Mouse (Mus musculus): ENCODE results near the gene Cpd. TPM values are rescaled to one million over a fixed set of nuclear protein-coding genes. Genes with fewer than 3 reads are reported as not detected.
"Not testable (repeated sequence)": the region's sequence is repeated elsewhere in the genome, so short reads cannot be mapped to it uniquely, and the experiment has no call there.

The Cpd gene
- polyA plus RNA-seq, 1 experiment from 2014 or later, result 10.3 TPM

DNA sequence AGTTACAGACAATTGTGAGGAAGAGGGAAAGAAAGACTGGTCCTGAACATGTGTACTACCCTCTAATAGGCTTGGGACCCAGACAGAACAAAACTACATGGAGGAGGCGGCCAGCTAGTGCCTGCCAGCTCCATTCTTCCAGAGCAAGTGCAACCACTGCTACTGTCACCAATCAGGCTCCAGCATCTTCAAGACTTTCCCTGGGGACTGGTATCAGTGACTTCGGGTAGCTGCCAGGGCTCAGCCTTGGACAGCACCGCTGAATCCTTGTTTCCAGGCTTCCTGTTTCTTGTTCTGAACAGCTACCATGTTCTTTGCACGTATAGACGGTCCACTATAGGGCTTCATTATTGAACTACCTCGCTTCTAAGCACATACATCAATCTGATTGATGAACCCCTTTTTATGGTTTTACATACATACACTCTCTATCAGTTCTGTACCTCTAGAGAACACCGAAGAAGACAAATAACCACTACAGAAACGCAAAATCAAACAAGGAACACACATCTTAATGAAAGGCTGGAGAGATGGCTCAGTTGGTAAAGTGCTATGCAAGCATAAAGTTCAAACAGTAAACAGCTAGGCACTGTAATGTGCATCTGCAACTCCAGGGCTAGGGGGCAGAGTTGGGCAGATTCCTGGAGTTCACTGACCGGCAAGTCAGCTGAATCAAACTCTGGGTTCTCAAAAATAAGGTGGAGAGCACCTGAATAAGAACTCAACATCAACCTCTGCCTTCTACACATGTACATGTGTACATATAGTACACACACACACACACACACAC, 35.9 kb downstream of the Cpd start:
- Histone ChIP-seq H3K4me1 (0 out of 2 replicates have a peak, but pooled peaks cover 5% of the 10 kb centered on the region), H3K4me3 (no peak overlapping the region), H3K36me3 (peaks cover 50% of the 10 kb centered on the region), H3K27me3 (no peaks in the 10 kb centered on the region), H3K9ac (no peak overlapping the region), H3K9me3 (no peaks in the 10 kb centered on the region), H3K27ac (no peak overlapping the region), H3K4me2 (replicated peaks) (no peak overlapping the region)
- 87% methylated on average over 9 of the region's 9 CpGs for WGBS
- no peak for ATAC-seq (ENCODE audit: low FRiP score, low read depth)

DNA sequence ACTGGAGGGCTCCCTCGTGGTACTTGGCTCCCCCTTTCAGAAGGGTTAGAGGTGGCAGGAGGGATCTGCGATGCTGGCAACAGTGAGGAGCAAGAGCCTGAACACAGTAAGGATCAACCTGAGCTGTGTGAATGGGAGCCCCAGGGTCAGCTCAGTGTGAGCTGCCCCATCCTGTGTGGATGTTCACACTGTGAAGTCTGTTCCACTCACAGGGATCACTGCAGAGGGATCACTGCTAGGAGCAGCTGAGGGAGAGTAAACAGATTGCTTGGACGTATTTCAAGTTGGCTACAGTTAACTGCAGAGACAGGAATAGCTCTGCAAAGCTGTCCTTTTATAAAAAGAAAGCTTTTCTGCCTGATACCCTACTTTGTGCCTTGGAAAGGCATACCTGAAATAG, 37.4 kb downstream of the Cpd start:
- H3K36me3 ChIP-seq, result peaks cover 60% of the 10 kb centered on the region
- no peak overlapping the region for H3K9ac ChIP-seq
- no peak overlapping the region for H3K27ac ChIP-seq
- H3K9me3 ChIP-seq, result no peaks in the 10 kb centered on the region
- H3K4me3 ChIP-seq, result no peak overlapping the region
- H3K4me2 ChIP-seq (replicated peaks), result no peak overlapping the region
- 65% methylated on average over 3 of the region's 3 CpGs for WGBS
- 0 out of 2 replicates have a peak, but pooled peaks cover 5% of the 10 kb centered on the region for H3K4me1 ChIP-seq
- no peak for ATAC-seq (ENCODE audit: low FRiP score, low read depth)
- no peaks in the 10 kb centered on the region for H3K27me3 ChIP-seq

DNA sequence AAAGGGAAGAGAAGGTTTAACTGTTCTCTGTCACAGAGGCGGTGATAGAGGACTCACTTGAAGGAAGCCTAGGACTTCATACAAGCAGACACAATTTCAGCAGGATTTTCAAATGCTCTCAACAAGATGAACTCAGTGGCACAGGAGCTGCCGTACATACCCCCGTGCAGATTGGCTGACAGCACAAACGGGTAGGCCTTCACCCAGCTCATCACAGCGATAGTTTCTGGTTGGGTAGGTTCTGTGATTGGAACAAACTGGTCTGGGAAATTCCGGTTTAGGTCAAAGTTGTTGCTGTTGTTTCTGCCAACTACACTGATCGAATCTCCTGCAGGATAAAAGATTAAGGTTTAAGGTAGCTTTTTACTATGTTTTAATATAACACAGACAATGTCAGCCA, 38.3 kb downstream of the Cpd start:
- Histone ChIP-seq H3K9me3 (no peaks in the 10 kb centered on the region), H3K4me2 (replicated peaks) (no peak overlapping the region), H3K27me3 (no peaks in the 10 kb centered on the region), H3K27ac (no peak overlapping the region), H3K4me1 (0 out of 2 replicates have a peak, but pooled peaks cover 5% of the 10 kb centered on the region), H3K4me3 (no peak overlapping the region), H3K36me3 (peaks cover 58% of the 10 kb centered on the region), H3K9ac (no peak overlapping the region)
- ATAC-seq (ENCODE audit: low FRiP score, low read depth), result no peak
- 90% methylated on average over 7 of the region's 7 CpGs for WGBS

DNA sequence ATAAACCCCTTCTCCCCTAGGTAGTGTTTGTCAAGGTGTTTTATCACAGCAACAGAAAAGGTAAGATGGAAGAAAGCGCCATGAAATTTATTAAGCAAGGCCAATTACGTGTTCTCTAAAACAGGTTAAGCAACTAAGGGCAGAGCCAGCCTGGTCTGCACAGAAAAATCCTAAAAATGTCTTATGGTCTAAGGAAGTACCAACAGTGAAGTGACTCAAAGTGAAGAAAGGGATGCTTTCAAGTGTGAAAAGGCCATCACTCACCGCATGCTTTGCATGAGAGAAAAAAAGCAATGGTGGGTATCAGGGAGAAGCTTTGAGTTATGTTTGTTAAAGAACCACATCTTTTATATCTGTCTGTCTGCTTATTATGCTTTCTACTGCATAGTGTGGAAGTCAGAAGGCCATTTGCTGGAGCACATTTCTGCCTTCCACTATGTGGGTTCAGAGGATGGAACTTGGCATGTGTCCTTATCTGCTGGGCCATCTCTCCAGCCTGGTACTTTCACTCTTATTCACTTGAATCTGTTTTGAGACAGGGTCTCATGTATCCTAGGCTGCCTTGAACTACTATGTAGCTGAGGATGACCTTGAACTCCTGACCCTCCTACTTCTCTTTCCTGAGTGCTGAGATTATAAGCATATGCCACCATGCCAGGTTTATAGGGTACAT, 39.7 kb downstream of the Cpd start:
- Histone ChIP-seq H3K4me1 (0 out of 2 replicates have a peak, but pooled peaks cover 5% of the 10 kb centered on the region), H3K36me3 (peaks cover 59% of the 10 kb centered on the region), H3K9me3 (no peaks in the 10 kb centered on the region), H3K27me3 (no peaks in the 10 kb centered on the region), H3K4me3 (no peak overlapping the region), H3K9ac (no peak overlapping the region), H3K27ac (no peak overlapping the region), H3K4me2 (replicated peaks) (no peak overlapping the region)
- WGBS, result 88% methylated on average over 3 of the region's 3 CpGs
- no peak for ATAC-seq (ENCODE audit: low FRiP score, low read depth)

DNA sequence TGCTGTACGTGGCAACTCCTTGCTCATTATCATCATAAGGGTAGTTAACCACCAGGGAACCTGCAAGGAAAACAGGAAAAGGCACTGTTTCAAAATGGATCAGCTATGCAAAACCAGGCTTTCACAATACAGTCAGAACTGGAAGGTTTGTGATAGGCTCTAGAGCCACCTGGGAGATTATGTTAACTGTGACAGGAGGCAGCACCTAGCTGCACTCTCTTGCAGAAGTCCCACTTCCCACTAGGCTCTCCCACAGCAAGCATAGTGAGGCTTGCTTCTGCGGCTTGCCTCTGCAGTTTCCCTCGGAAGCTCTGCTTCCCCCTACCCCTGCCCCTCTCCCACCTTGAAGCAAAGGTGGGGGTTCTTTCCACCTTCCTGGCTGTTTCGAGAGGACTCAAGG, 40.8 kb downstream of the Cpd start:
- Histone ChIP-seq H3K4me3 (no peak overlapping the region), H3K4me1 (0 out of 2 replicates have a peak, but pooled peaks cover 5% of the 10 kb centered on the region), H3K9ac (0 out of 2 replicates have a peak overlapping the region, but pooled peaks have one; percentile 8), H3K36me3 (peaks cover 68% of the 10 kb centered on the region), H3K27ac (no peak overlapping the region), H3K27me3 (no peaks in the 10 kb centered on the region), H3K4me2 (replicated peaks) (no peak overlapping the region), H3K9me3 (no peaks in the 10 kb centered on the region)
- WGBS, result 63% methylated on average over 4 of the region's 4 CpGs
- ATAC-seq (ENCODE audit: low FRiP score, low read depth), result no peak

DNA sequence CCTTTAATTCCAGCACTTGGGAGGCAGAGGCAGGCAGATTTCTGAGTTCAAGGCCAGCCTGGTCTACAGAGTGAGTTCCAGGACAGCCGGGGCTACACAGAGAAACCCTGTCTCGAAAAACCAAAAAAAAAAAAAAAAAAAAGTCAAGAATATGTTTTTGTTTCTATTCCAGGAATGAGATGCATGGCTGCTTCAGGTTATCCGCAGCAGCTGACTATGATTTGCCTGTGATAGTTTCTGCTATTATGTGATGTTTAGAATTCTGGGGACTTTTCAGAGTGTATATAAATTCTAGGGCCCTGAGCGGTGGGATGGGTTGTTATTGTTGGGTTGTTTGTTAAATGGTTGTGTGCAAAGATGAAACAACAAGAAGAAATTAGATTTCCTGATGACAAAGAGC, 41.7 kb downstream of the Cpd start:
- not testable (repeated sequence) for H3K27ac ChIP-seq; H3K9me3 ChIP-seq; H3K9ac ChIP-seq; H3K4me1 ChIP-seq; H3K4me3 ChIP-seq; ATAC-seq (ENCODE audit: low FRiP score, low read depth); H3K27me3 ChIP-seq; H3K4me2 ChIP-seq (replicated peaks)
- peaks cover 64% of the 10 kb centered on the region for H3K36me3 ChIP-seq
- WGBS, result 93% methylated on average over 4 of the region's 4 CpGs

DNA sequence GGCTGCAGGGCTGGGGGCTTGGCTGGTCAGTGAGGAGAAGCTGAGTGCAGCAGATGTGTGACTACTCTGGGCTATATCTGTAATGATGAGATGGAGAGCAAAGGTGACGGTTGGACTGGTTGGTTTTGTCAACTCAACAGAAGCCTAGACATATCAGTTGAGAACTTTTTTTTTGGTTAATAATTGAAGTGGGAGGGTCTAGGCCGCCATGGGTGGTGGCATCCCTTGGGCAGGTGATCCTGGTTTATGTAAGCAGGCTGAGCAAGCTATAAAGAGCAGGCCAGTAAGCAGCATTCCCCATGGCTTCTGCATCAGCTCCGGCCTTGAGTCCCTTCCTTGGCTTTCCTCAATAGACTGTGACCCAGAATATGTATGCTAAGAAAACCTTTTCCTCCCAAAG, 43.6 kb downstream of the Cpd start:
- H3K36me3 ChIP-seq, result peaks cover 60% of the 10 kb centered on the region
- WGBS, result 89% methylated on average over 3 of the region's 3 CpGs

DNA sequence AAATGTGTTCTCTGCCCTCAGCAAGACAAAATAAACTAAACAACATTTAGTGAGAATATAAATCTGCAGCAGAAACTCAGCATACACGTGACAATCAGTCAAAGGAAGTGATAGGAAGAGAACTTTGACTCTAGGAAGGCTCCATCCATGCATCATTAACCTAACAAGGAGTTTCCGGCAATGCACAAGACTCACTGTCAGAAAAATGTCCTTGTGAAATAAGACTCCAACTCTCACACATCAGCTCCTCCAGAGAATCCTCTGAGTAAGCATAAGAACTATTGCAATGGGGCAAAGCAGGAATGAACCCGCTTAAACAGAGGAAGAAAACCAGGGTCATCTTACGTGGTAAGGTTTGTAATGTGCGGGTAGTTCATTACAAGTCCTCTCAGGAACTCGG, 49.6 kb downstream of the Cpd start:
- Histone ChIP-seq H3K4me3 (no peak overlapping the region), H3K4me1 (no peaks in the 10 kb centered on the region), H3K27me3 (no peaks in the 10 kb centered on the region), H3K4me2 (replicated peaks) (no peak overlapping the region), H3K9ac (no peak overlapping the region), H3K9me3 (no peaks in the 10 kb centered on the region), H3K27ac (no peak overlapping the region), H3K36me3 (peaks cover 55% of the 10 kb centered on the region)
- WGBS, result 88% methylated on average over 6 of the region's 6 CpGs
- ATAC-seq (ENCODE audit: low FRiP score, low read depth), result no peak

More for the DNA sequence above, 43.6 kb downstream of the Cpd start:
- H3K27me3 ChIP-seq, result no peaks in the 10 kb centered on the region
- H3K4me1 ChIP-seq, result 0 out of 2 replicates have a peak, but pooled peaks cover 5% of the 10 kb centered on the region
- H3K9ac ChIP-seq, result no peak overlapping the region
- no peak overlapping the region for H3K27ac ChIP-seq
- no peaks in the 10 kb centered on the region for H3K9me3 ChIP-seq
- H3K4me2 ChIP-seq (replicated peaks), result no peak overlapping the region
- no peak overlapping the region for H3K4me3 ChIP-seq
- no peak for ATAC-seq (ENCODE audit: low FRiP score, low read depth)

DNA sequence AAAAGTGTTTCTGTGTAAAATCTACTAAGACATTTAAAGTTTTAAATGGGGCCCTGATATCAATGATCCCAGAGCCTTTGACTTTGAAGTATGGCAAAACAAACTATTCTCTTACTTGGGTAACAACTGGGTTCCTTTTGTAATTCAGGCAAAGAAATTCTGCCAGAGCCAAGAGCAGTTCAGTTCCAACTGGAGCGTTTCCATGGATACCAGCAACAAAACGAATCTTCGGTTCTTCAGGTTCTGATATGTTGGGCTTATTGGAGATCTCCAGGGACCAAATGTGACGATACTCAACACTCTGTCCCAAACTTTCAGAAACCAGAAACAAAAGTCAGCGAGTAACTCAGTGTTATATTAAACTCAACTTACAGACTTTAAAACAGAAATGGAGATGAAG, 51.5 kb downstream of the Cpd start:
- no peak for ATAC-seq (ENCODE audit: low FRiP score, low read depth)

DNA sequence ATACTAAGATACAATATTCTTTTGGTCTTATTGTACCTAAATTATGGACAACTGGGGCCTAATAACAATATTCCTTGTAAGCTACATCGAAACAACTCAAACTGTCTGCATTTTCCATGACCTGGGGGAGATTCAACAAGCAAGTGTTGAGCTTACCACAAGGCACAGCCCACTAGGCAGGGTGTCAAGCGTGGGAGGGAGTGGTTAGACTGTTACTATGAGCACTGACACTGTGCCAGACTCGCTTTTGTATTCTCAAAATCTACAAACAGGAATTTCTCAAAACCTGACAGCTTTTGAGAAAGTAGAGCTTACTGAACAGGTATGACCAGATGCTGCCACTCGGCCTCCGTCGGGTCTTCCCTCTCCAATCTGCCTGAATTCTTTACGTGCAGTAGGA, 55.5 kb downstream of the Cpd start:
- H3K9me3 ChIP-seq, result no peaks in the 10 kb centered on the region
- no peak overlapping the region for H3K9ac ChIP-seq
- ATAC-seq (ENCODE audit: low FRiP score, low read depth), result no peak
- H3K4me3 ChIP-seq, result no peak overlapping the region
- no peaks in the 10 kb centered on the region for H3K4me1 ChIP-seq
- 86% methylated on average over 7 of the region's 7 CpGs for WGBS
- H3K4me2 ChIP-seq (replicated peaks), result no peak overlapping the region
- H3K27ac ChIP-seq, result no peak overlapping the region
- H3K36me3 ChIP-seq, result peaks cover 49% of the 10 kb centered on the region
- no peaks in the 10 kb centered on the region for H3K27me3 ChIP-seq

More for the DNA sequence above, 51.5 kb downstream of the Cpd start:
- no peak overlapping the region for H3K4me3 ChIP-seq
- H3K4me1 ChIP-seq, result no peaks in the 10 kb centered on the region
- no peaks in the 10 kb centered on the region for H3K9me3 ChIP-seq
- H3K36me3 ChIP-seq, result peaks cover 62% of the 10 kb centered on the region
- H3K9ac ChIP-seq, result no peak overlapping the region
- no peak overlapping the region for H3K27ac ChIP-seq
- H3K27me3 ChIP-seq, result no peaks in the 10 kb centered on the region
- H3K4me2 ChIP-seq (replicated peaks), result no peak overlapping the region
- 93% methylated on average over 5 of the region's 5 CpGs for WGBS

DNA sequence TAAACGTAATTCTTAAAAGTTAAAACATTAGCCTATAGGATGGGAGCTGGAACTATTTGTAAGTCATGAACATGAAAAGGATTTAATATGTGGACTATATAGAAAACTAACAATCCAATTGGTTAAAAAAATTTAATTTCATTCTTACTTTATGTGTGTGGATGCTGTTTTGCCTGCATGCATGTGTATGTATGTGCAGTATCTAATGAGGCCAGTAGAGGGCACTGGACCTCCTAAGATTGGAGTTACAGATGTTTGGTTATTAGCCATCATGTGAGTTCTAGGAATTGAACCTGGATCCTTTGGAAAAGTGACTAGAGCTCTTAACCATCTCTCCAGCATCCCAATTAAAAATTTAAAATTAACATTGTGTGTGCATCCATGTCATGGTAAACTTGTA, 57.6 kb downstream of the Cpd start:
- H3K27ac ChIP-seq, result no peak overlapping the region
- H3K4me3 ChIP-seq, result no peak overlapping the region
- 90% methylated on average over 1 of the region's 1 CpGs for WGBS
- ATAC-seq (ENCODE audit: low FRiP score, low read depth), result no peak
- H3K36me3 ChIP-seq, result peaks cover 59% of the 10 kb centered on the region
- H3K4me2 ChIP-seq (replicated peaks), result no peak overlapping the region
- no peak overlapping the region for H3K9ac ChIP-seq
- no peaks in the 10 kb centered on the region for H3K4me1 ChIP-seq
- H3K27me3 ChIP-seq, result no peaks in the 10 kb centered on the region
- H3K9me3 ChIP-seq, result no peaks in the 10 kb centered on the region

DNA sequence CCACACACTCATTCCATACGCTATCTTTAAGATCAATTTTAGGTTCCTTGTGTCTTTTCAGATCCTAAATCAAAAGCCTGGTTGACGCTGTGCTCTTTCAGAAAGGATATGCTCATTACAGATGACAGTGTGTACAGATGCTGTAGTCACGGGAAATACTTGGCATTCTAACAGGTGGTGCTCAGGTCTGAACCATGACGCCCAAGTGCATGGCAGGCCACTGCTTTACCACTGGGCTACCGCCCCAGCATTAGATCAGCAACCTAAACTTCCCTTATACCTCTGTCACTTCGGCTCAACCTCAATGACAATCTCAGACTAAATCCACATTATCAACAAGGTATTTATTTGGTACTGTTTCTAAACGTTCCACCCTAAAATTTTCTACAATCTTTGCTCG, 71.3 kb downstream of the Cpd start:
- Histone ChIP-seq H3K27me3 (no peaks in the 10 kb centered on the region), H3K4me2 (replicated peaks) (no peak overlapping the region), H3K36me3 (peaks cover 9% of the 10 kb centered on the region), H3K9ac (no peak overlapping the region), H3K9me3 (no peaks in the 10 kb centered on the region), H3K4me3 (no peak overlapping the region), H3K27ac (no peak overlapping the region), H3K4me1 (peaks cover 9% of the 10 kb centered on the region; the same call in 1 of the 2 replicates)
- ATAC-seq (ENCODE audit: low FRiP score, low read depth), result no peak
- WGBS, result 85% methylated on average over 8 of the region's 8 CpGs

All from limb, embryonic 13.5 days (tissue).